Mouse (Mus musculus) lung, postnatal 14 days (tissue): ENCODE results near the gene Gm10668.
"Not testable (repeated sequence)": the region's sequence is repeated elsewhere in the genome, so short reads cannot be mapped to it uniquely, and the experiment has no call there.

Experiments
- DNase-seq: peaks from one replicate; pipeline ENCODE4 v3.0.0; 2021

Gene Gm10668

GRCm38 (mm10) chr7:20730524-20730923, at the start of gene Gm10668:
Gm10668 (minus strand) TSS chr7:20730624.
- not testable (repeated sequence) for DNase-seq

- not testable (repeated sequence) for DNase-seq
These were observed 40.5 kb upstream of the Gm10668 start, which contains the start of gene Vmn1r112 for GRCm38 (mm10) chr7:20770885-20771284. Vmn1r112 (plus strand) TSS chr7:20771185.

GRCm38 (mm10) chr7:20703116-20703515, 27.3 kb downstream of the Gm10668 start, which contains the start of gene Vmn1r111:
Vmn1r111 (minus strand) TSS chr7:20703216.
- not testable (repeated sequence) for DNase-seq
